Mouse (Mus musculus): ENCODE data around the gene Clec16a. TPM values are rescaled to one million over a fixed set of nuclear protein-coding genes. Genes with fewer than 3 reads are reported as not detected.

Clec16a gene
- polyA plus RNA-seq, 1 experiment from 2014 or later, result 27.2 TPM

- Histone ChIP-seq H3K4me1 (peaks cover 11% of the 10 kb centered on the region; the same call in 1 of the 2 replicates), H3K9me3 (replicated peaks) (no peaks in the 10 kb centered on the region), H3K36me3 (no peaks in the 10 kb centered on the region), H3K4me3 (no peak overlapping the region), H3K27ac (replicated peaks) (no peak overlapping the region), H3K27me3 (ENCODE audit: low read depth, poor library complexity, severe bottlenecking) (no peaks in the 10 kb centered on the region)
- 90% methylated on average over 4 of the region's 4 CpGs for WGBS
- no peak for DNase-seq (ENCODE audit: low spot score)
These were observed 182.5 kb downstream of the Clec16a start for GRCm38 (mm10) chr16:10727630-10728029.

GRCm38 (mm10) chr16:10728886-10729285 lies 183.7 kb downstream of the Clec16a start:
- H3K36me3 ChIP-seq, result no peaks in the 10 kb centered on the region
- H3K4me3 ChIP-seq, result no peak overlapping the region
- no peak overlapping the region for H3K27ac ChIP-seq (replicated peaks)
- DNase-seq (ENCODE audit: low spot score), result no peak
- no peaks in the 10 kb centered on the region for H3K9me3 ChIP-seq (replicated peaks)
- no peaks in the 10 kb centered on the region for H3K27me3 ChIP-seq (ENCODE audit: low read depth, poor library complexity, severe bottlenecking)
- H3K4me1 ChIP-seq, result 0 out of 2 replicates have a peak, but pooled peaks cover 8% of the 10 kb centered on the region
- WGBS, result 85% methylated on average over 3 of the region's 3 CpGs

GRCm38 (mm10) chr16:10730941-10731340 lies 185.8 kb downstream of the Clec16a start:
- no peak overlapping the region for H3K27ac ChIP-seq (replicated peaks)
- peaks cover 9% of the 10 kb centered on the region; the same call in 1 of the 2 replicates for H3K4me1 ChIP-seq
- no peaks in the 10 kb centered on the region for H3K27me3 ChIP-seq (ENCODE audit: low read depth, poor library complexity, severe bottlenecking)
- H3K9me3 ChIP-seq (replicated peaks), result no peaks in the 10 kb centered on the region
- H3K36me3 ChIP-seq, result no peaks in the 10 kb centered on the region
- H3K4me3 ChIP-seq, result no peak overlapping the region
- DNase-seq (ENCODE audit: low spot score), result no peak
- WGBS, result 84% methylated on average over 4 of the region's 4 CpGs

GRCm38 (mm10) chr16:10731785-10732184 lies 186.6 kb downstream of the Clec16a start:
- Histone ChIP-seq H3K27ac (replicated peaks) (no peak overlapping the region), H3K4me1 (peaks cover 18% of the 10 kb centered on the region; the same call in 1 of the 2 replicates), H3K9me3 (replicated peaks) (no peaks in the 10 kb centered on the region), H3K27me3 (ENCODE audit: low read depth, poor library complexity, severe bottlenecking) (no peaks in the 10 kb centered on the region), H3K4me3 (no peak overlapping the region), H3K36me3 (no peaks in the 10 kb centered on the region)
- DNase-seq (ENCODE audit: low spot score), result no peak
- 74% methylated on average over 4 of the region's 4 CpGs for WGBS

- Histone ChIP-seq H3K27ac (replicated peaks) (no peak overlapping the region), H3K36me3 (no peaks in the 10 kb centered on the region)
These were observed 187.3 kb downstream of the Clec16a start for GRCm38 (mm10) chr16:10732421-10732820.

GRCm38 (mm10) chr16:10735781-10736180 lies 190.6 kb downstream of the Clec16a start:
- Histone ChIP-seq H3K9me3 (replicated peaks) (no peaks in the 10 kb centered on the region), H3K36me3 (no peaks in the 10 kb centered on the region), H3K4me1 (peaks cover 23% of the 10 kb centered on the region), H3K27me3 (ENCODE audit: low read depth, poor library complexity, severe bottlenecking) (no peaks in the 10 kb centered on the region), H3K27ac (replicated peaks) (no peak overlapping the region), H3K4me3 (no peak overlapping the region)
- WGBS, result 93% methylated on average over 2 of the region's 2 CpGs
- DNase-seq (ENCODE audit: low spot score), result no peak

More at GRCm38 (mm10) chr16:10732421-10732820, 187.3 kb downstream of the Clec16a start:
- Histone ChIP-seq H3K4me3 (no peak overlapping the region), H3K27me3 (ENCODE audit: low read depth, poor library complexity, severe bottlenecking) (no peaks in the 10 kb centered on the region), H3K9me3 (replicated peaks) (no peaks in the 10 kb centered on the region), H3K4me1 (peaks cover 20% of the 10 kb centered on the region; the same call in 1 of the 2 replicates)
- no peak for DNase-seq (ENCODE audit: low spot score)
- 83% methylated on average over 5 of the region's 5 CpGs for WGBS

GRCm38 (mm10) chr16:10736364-10736763 lies 191.2 kb downstream of the Clec16a start:
- Histone ChIP-seq H3K4me1 (peaks cover 23% of the 10 kb centered on the region), H3K36me3 (no peaks in the 10 kb centered on the region), H3K4me3 (no peak overlapping the region), H3K27me3 (ENCODE audit: low read depth, poor library complexity, severe bottlenecking) (no peaks in the 10 kb centered on the region), H3K9me3 (replicated peaks) (no peaks in the 10 kb centered on the region), H3K27ac (replicated peaks) (0 out of 2 replicates have a peak overlapping the region, but pooled peaks have one; percentile 38)
- WGBS, result 71% methylated on average over 10 of the region's 10 CpGs
- no peak for DNase-seq (ENCODE audit: low spot score)

- WGBS, result 62% methylated on average over 2 of the region's 2 CpGs
- no peaks in the 10 kb centered on the region for H3K36me3 ChIP-seq
- DNase-seq (ENCODE audit: low spot score), result no peak
- H3K9me3 ChIP-seq (replicated peaks), result no peaks in the 10 kb centered on the region
- no peaks in the 10 kb centered on the region for H3K27me3 ChIP-seq (ENCODE audit: low read depth, poor library complexity, severe bottlenecking)
- H3K4me3 ChIP-seq, result no peak overlapping the region
- peak overlapping the region; percentile 61 for H3K27ac ChIP-seq (replicated peaks)
- peaks cover 26% of the 10 kb centered on the region for H3K4me1 ChIP-seq
These were observed 192.4 kb downstream of the Clec16a start for GRCm38 (mm10) chr16:10737571-10737970.

- DNase-seq (ENCODE audit: low spot score), result no peak
- Histone ChIP-seq H3K36me3 (no peaks in the 10 kb centered on the region), H3K27me3 (ENCODE audit: low read depth, poor library complexity, severe bottlenecking) (no peaks in the 10 kb centered on the region), H3K9me3 (replicated peaks) (no peaks in the 10 kb centered on the region), H3K4me3 (no peak overlapping the region), H3K4me1 (peaks cover 26% of the 10 kb centered on the region), H3K27ac (replicated peaks) (peak overlapping the region; percentile 42; the same call in 1 of the 2 replicates)
- 89% methylated on average over 3 of the region's 3 CpGs for WGBS
These were observed 193.7 kb downstream of the Clec16a start for GRCm38 (mm10) chr16:10738866-10739265.

- Histone ChIP-seq H3K27me3 (ENCODE audit: low read depth, poor library complexity, severe bottlenecking) (no peaks in the 10 kb centered on the region), H3K4me1 (peaks cover 29% of the 10 kb centered on the region), H3K27ac (replicated peaks) (no peak overlapping the region), H3K4me3 (no peak overlapping the region), H3K36me3 (no peaks in the 10 kb centered on the region), H3K9me3 (replicated peaks) (no peaks in the 10 kb centered on the region)
- WGBS, result 74% methylated on average over 9 of the region's 9 CpGs
- no peak for DNase-seq (ENCODE audit: low spot score)
These were observed 194.8 kb downstream of the Clec16a start for GRCm38 (mm10) chr16:10739854-10740398.

- H3K4me3 ChIP-seq, result no peak overlapping the region
- WGBS, result 98% methylated on average over 2 of the region's 2 CpGs
These were observed 195.9 kb downstream of the Clec16a start for GRCm38 (mm10) chr16:10741082-10741481.

GRCm38 (mm10) chr16:10749226-10749625 lies 204.1 kb downstream of the Clec16a start:
- Histone ChIP-seq H3K36me3 (no peaks in the 10 kb centered on the region), H3K27me3 (ENCODE audit: low read depth, poor library complexity, severe bottlenecking) (no peaks in the 10 kb centered on the region), H3K9me3 (replicated peaks) (no peaks in the 10 kb centered on the region), H3K27ac (replicated peaks) (peak overlapping the region; percentile 30; the same call in 1 of the 2 replicates), H3K4me3 (no peak overlapping the region), H3K4me1 (0 out of 2 replicates have a peak, but pooled peaks cover under 1% of the 10 kb centered on the region)
- WGBS, result 77% methylated on average over 7 of the region's 7 CpGs
- DNase-seq (ENCODE audit: low spot score), result no peak

More at GRCm38 (mm10) chr16:10741082-10741481, 195.9 kb downstream of the Clec16a start:
- Histone ChIP-seq H3K27ac (replicated peaks) (no peak overlapping the region), H3K36me3 (no peaks in the 10 kb centered on the region), H3K27me3 (ENCODE audit: low read depth, poor library complexity, severe bottlenecking) (no peaks in the 10 kb centered on the region), H3K4me1 (peaks cover 27% of the 10 kb centered on the region), H3K9me3 (replicated peaks) (no peaks in the 10 kb centered on the region)
- no peak for DNase-seq (ENCODE audit: low spot score)

GRCm38 (mm10) chr16:10749824-10750223 lies 204.7 kb downstream of the Clec16a start:
- H3K27me3 ChIP-seq (ENCODE audit: low read depth, poor library complexity, severe bottlenecking), result no peaks in the 10 kb centered on the region
- H3K36me3 ChIP-seq, result no peaks in the 10 kb centered on the region
- H3K9me3 ChIP-seq (replicated peaks), result no peaks in the 10 kb centered on the region
- H3K27ac ChIP-seq (replicated peaks), result no peak overlapping the region
- no peak for DNase-seq (ENCODE audit: low spot score)
- H3K4me3 ChIP-seq, result no peak overlapping the region
- no peaks in the 10 kb centered on the region for H3K4me1 ChIP-seq
- 78% methylated on average over 7 of the region's 7 CpGs for WGBS

Measured in midbrain, embryonic 10.5 days (tissue).